Mouse (Mus musculus): ENCODE measurements at regions not wholly inside any gene's neighbourhood (a gene's known extent, or its start where the extent isn't known, plus 50 kb on each side); places are given as distances from the start of the nearest gene placed in this dataset.

DNA sequence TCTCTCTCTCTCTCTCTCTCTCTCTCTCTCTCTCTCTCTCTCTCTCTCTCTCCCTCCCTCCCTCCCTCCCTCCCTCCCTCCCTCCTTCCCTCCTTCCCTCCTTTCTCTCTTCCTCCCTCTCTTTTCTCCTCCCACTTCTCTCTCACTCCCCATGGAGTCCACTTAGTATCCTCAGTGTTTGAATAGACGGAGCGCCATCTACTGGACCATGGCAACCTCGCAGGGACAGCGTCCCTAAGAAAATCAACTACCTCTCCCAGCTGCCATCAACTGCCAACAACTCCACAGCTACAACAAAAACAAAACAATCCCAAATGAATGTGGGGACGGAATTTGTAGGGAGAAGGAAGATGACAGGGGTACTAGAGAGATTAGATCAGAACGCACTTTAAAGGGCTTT is 69.5 kb upstream of the Gls start:
- DNase-seq (ENCODE audit: low spot score): peak; percentile 21

GRCm38 (mm10) chr1:52301266-52301665 is 68.2 kb upstream of the Gls start:
- DNase-seq (ENCODE audit: low spot score): no peak

DNA sequence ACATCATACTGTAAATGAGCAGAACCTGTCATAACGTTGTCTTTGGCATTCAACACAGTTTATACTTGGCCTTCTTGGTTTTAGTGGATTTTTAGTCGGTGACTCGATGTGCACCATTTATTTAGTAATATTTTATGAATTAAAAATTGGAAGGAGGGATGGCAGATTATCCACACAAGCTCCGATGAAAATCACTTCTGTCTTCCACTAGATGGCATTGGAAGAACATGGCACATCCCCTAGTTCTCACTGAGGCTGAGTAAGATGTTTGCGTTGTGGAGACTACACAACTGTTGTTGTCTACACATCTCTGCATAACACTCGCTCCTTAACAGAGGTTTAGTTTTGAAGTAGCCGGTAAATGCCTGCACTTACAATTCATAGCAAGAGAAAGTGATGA is 66.5 kb upstream of the Gls start:
- DNase-seq (ENCODE audit: low spot score): no peak

DNA sequence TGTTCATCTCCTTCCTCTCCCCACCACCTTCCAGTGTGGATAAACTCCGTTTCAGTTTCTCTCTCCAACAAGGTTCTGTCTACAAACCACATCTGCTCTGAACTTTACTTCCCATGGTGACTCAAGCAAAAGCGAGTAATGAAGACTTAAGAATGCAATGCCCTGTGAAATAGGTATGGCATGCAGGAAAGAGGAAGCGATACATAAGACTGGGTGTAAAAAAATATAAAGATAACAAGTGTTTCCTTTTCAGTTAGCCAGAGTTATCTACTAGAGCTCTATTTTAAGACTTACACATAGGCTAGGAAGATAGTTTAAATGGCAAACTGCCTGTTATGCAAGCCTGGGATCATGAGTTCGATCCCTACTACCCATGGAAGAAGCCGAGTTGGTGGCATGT is 65.3 kb upstream of the Gls start:
- no peak for DNase-seq (ENCODE audit: low spot score)

DNA sequence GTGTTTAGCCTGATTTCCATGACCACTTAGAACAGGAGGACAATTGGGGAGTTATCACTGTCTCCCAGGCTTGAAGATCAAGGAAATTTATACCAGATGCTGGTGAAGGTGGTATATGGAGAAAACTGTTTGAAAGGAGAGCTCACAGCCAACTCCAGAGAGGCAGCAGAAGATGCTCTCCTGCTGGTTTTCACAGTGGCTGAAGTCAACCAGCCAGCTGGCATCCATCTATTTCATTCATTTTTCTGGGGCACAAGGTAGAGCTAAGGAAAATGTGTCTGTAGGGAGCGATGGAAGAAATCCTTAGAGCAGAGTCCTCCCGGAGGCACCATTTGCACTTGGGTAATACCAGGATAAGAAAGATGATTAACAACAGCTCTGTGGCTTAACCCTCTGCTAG is 63.1 kb upstream of the Gls start:
- DNase-seq (ENCODE audit: low spot score): no peak

DNA sequence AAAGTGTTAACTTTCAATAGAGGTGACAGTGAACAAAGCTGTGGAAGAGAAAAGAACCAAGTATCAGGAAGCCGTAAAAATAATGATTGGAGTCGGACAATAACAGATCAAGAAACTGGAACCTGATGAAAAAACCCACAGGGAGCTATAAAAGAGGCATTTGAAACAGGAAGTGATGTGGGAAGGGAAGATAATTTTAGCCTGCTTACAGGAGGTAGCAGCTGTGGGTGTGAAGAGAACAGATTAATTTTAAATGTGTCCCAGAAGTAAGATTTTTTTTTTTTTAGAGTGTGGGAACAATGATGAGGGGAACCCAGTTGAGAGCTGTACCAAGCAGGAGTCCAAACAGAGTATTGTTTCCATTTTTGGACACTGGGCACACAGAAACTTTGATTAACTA is 61.5 kb upstream of the Gls start:
- DNase-seq (ENCODE audit: low spot score): no peak

GRCm38 (mm10) chr1:52293393-52294099 is 60.5 kb upstream of the Gls start:
- no peak for DNase-seq (ENCODE audit: low spot score)
